ENCODE assay signal across 28 mouse cellular contexts in genomic region chr17:35009586-35009985, GRCm38 (mm10). TPM values are rescaled to one million over a fixed set of nuclear protein-coding genes. Genes with fewer than 3 reads are reported as not detected.
A peak's percentile ranks its signal among the peaks of the same experiment; 100 is the strongest.
DNase-seq lines count a peak whose midpoint lies in the region; ATAC-seq and TF ChIP-seq lines count a peak whose summit lies in the region.
"Had no signal": no experiment of that assay in that cellular context is flagged by ENCODE, and none has a peak within 500 bp of the region (broad histone marks: within the 10 kb centered on the region; RNA-seq: fewer than 3 reads in every experiment).

No protein-coding gene starts in this region.

- WGBS in hindbrain, postnatal 0 days: 71% methylated on average over 7 of the region's 7 CpGs
- 87% methylated on average over 7 of the region's 7 CpGs for WGBS in hindbrain, embryonic 12.5 days
- WGBS in midbrain, embryonic 14.5 days: 86% methylated on average over 7 of the region's 7 CpGs
- WGBS in kidney, embryonic 14.5 days: 85% methylated on average over 7 of the region's 7 CpGs

- no peak overlapping the region for H3K9ac ChIP-seq in hindbrain, postnatal 0 days (replicated peaks; ENCODE audit: low read length)
- H3K9ac ChIP-seq in hindbrain, embryonic 12.5 days: no peak overlapping the region
- no peak overlapping the region for H3K9ac ChIP-seq in midbrain, embryonic 14.5 days (replicated peaks; ENCODE audit: low read length)
- no peak overlapping the region for H3K9ac ChIP-seq in kidney, embryonic 14.5 days (ENCODE audit: low read depth, low read length)
- H3K9ac ChIP-seq: forebrain, postnatal 0 days; heart, embryonic 12.5 days; liver, embryonic 14.5 days; lung, embryonic 14.5 days had no signal

- no peaks in the 10 kb centered on the region for H3K27me3 ChIP-seq in hindbrain, postnatal 0 days (ENCODE audit: insufficient read depth, low read length)
- H3K27me3 ChIP-seq in hindbrain, embryonic 12.5 days: no peaks in the 10 kb centered on the region
- H3K27me3 ChIP-seq in midbrain, embryonic 14.5 days (ENCODE audit: control insufficient read depth, insufficient read depth, low read length): no peaks in the 10 kb centered on the region
- H3K27me3 ChIP-seq in kidney, embryonic 14.5 days (ENCODE audit: control insufficient read depth, insufficient read depth, low read length): no peaks in the 10 kb centered on the region
- H3K27me3 ChIP-seq: CH12.LX; heart, embryonic 12.5 days had no signal

- H3K27ac ChIP-seq in hindbrain, postnatal 0 days: no peak overlapping the region
- H3K27ac ChIP-seq in hindbrain, embryonic 12.5 days: no peak overlapping the region
- H3K27ac ChIP-seq in midbrain, embryonic 14.5 days (replicated peaks; ENCODE audit: low read depth, low read length): no peak overlapping the region
- no peak overlapping the region for H3K27ac ChIP-seq in kidney, embryonic 14.5 days (ENCODE audit: low read depth, low read length)
- H3K27ac ChIP-seq: hindbrain, embryonic 10.5 days; liver, embryonic 14.5 days; midbrain, embryonic 10.5 days had no signal

- peaks cover 62% of the 10 kb centered on the region for H3K36me3 ChIP-seq in hindbrain, postnatal 0 days (ENCODE audit: insufficient read depth, low read length)
- H3K36me3 ChIP-seq in hindbrain, embryonic 12.5 days: peaks cover 98% of the 10 kb centered on the region
- peaks cover 85% of the 10 kb centered on the region for H3K36me3 ChIP-seq in midbrain, embryonic 14.5 days (ENCODE audit: control insufficient read depth, insufficient read depth, low read length)
- H3K36me3 ChIP-seq in kidney, embryonic 14.5 days (ENCODE audit: control insufficient read depth, insufficient read depth, low read length): peaks cover 94% of the 10 kb centered on the region

- no peak overlapping the region for H3K4me2 ChIP-seq in hindbrain, postnatal 0 days (ENCODE audit: low read depth, low read length)
- H3K4me2 ChIP-seq in hindbrain, embryonic 12.5 days (replicated peaks): no peak overlapping the region
- H3K4me2 ChIP-seq in midbrain, embryonic 14.5 days (ENCODE audit: low read length): no peak overlapping the region
- H3K4me2 ChIP-seq in kidney, embryonic 14.5 days (replicated peaks; ENCODE audit: low read depth, low read length): no peak overlapping the region
- H3K4me2 ChIP-seq: heart, embryonic 12.5 days; lung, embryonic 14.5 days had no signal

- no peaks in the 10 kb centered on the region for H3K4me1 ChIP-seq in hindbrain, postnatal 0 days (ENCODE audit: insufficient read depth, low read length)
- no peaks in the 10 kb centered on the region for H3K4me1 ChIP-seq in hindbrain, embryonic 12.5 days
- H3K4me1 ChIP-seq in midbrain, embryonic 14.5 days (ENCODE audit: control insufficient read depth, insufficient read depth, low read length): no peaks in the 10 kb centered on the region
- no peaks in the 10 kb centered on the region for H3K4me1 ChIP-seq in kidney, embryonic 14.5 days (ENCODE audit: control insufficient read depth, insufficient read depth, low read length)
- H3K4me1 ChIP-seq: heart, embryonic 12.5 days; hindbrain, embryonic 10.5 days had no signal

- DNase-seq in hindbrain, postnatal 0 days (ENCODE audit: low spot score): peak; percentile 13
- DNase-seq in cerebellum, adult 11-12 months: peak; percentile 92
- DNase-seq in cerebellum, adult 9-10 months: peak; percentile 91
- DNase-seq in cerebellum, postnatal 36 days: peak; percentile 79 to 81
- DNase-seq in midbrain, embryonic 14.5 days: no peak
- DNase-seq in spleen, postnatal 4 days (ENCODE audit: low spot score in 2 of 2): no peak
- DNase-seq: adrenal gland, postnatal 10 days; forebrain, postnatal 0 days; gastrocnemius, postnatal 14 days; heart, adult 18-20 months; kidney, adult 9 months; kidney, postnatal 14 days; layer of hippocampus, adult 9-11 months; liver; lung, embryonic 14.5 days; lung, postnatal 14 days had no signal

- no peaks in the 10 kb centered on the region for H3K9me3 ChIP-seq in hindbrain, postnatal 0 days (ENCODE audit: low read length)
- no peaks in the 10 kb centered on the region for H3K9me3 ChIP-seq in hindbrain, embryonic 12.5 days (replicated peaks)
- no peaks in the 10 kb centered on the region for H3K9me3 ChIP-seq in midbrain, embryonic 14.5 days (ENCODE audit: control insufficient read depth, low read length)
- no peaks in the 10 kb centered on the region for H3K9me3 ChIP-seq in kidney, embryonic 14.5 days (ENCODE audit: control insufficient read depth, low read length)
- H3K9me3 ChIP-seq: heart, embryonic 12.5 days; hindbrain, embryonic 10.5 days; midbrain, embryonic 10.5 days had no signal

- no peak for TF ChIP-seq CTCF in hindbrain, postnatal 0 days (IDR thresholded peaks at IDR 0.05; ENCODE audit: low read depth)

- no peak overlapping the region for H3K4me3 ChIP-seq in hindbrain, postnatal 0 days (ENCODE audit: low read length)
- H3K4me3 ChIP-seq in hindbrain, embryonic 12.5 days: no peak overlapping the region
- no peak overlapping the region for H3K4me3 ChIP-seq in midbrain, embryonic 14.5 days (replicated peaks; ENCODE audit: low read depth, low read length)
- no peak overlapping the region for H3K4me3 ChIP-seq in kidney, embryonic 14.5 days (ENCODE audit: low read length)
- H3K4me3 ChIP-seq: erythroblast, embryonic 14.5 days; heart, embryonic 12.5 days; hindbrain, embryonic 10.5 days; midbrain, embryonic 10.5 days had no signal

- no peak for ATAC-seq in hindbrain, postnatal 0 days
- ATAC-seq in hindbrain, embryonic 12.5 days (ENCODE audit: low FRiP score): no peak
- ATAC-seq in midbrain, embryonic 14.5 days (ENCODE audit: low FRiP score, low TSS enrichment): no peak
- ATAC-seq in kidney, embryonic 14.5 days (ENCODE audit: low FRiP score, low TSS enrichment): no peak
- ATAC-seq: activated CD4-positive, CD25-positive, alpha-beta regulatory T cell, adult 4 months; forebrain, postnatal 0 days; hindbrain, embryonic 16.5 days; intestine, embryonic 16.5 days; midbrain, embryonic 16.5 days had no signal

RNA-seq across cellular contexts. Expression of gene Vwa7, which starts 6.8 kb away (rescaled TPM):
- total RNA-seq in hindbrain, postnatal 0 days (2014; rRNA removed): 0.68 and 1.2 TPM in 2 replicates
- 0.11 and 0.18 TPM in 2 replicates for polyA plus RNA-seq in hindbrain, postnatal 0 days (2015; fragmentation: Nextera tagmentation; extraction: Ambion mirVana)
- 0.12 and 0.20 TPM in 2 replicates for polyA plus RNA-seq in hindbrain, embryonic 12.5 days (2016; fragmentation: Nextera tagmentation; extraction: Ambion mirVana)
- polyA plus RNA-seq in midbrain, embryonic 14.5 days (2014; fragmentation: Nextera tagmentation; extraction: Ambion mirVana): 0.12 and 0.16 TPM in 2 replicates
- polyA plus RNA-seq in kidney, embryonic 14.5 days (2014; fragmentation: Nextera tagmentation; extraction: Ambion mirVana): 0.13 and 0.28 TPM in 2 replicates

RNA-seq across cellular contexts. Expression of gene Vars, which starts 8.8 kb away (rescaled TPM):
- 128 TPM in 2 replicates for total RNA-seq in hindbrain, postnatal 0 days (2014; rRNA removed)
- polyA plus RNA-seq in hindbrain, postnatal 0 days (2015; fragmentation: Nextera tagmentation; extraction: Ambion mirVana): 39.9 and 41.7 TPM in 2 replicates
- polyA plus RNA-seq in hindbrain, embryonic 12.5 days (2016; fragmentation: Nextera tagmentation; extraction: Ambion mirVana): 109 and 110 TPM in 2 replicates
- polyA plus RNA-seq in midbrain, embryonic 14.5 days (2014; fragmentation: Nextera tagmentation; extraction: Ambion mirVana): 43.4 and 51.1 TPM in 2 replicates
- polyA plus RNA-seq in kidney, embryonic 14.5 days (2014; fragmentation: Nextera tagmentation; extraction: Ambion mirVana): 96.4 and 137 TPM in 2 replicates

RNA-seq across cellular contexts. Expression of gene Sapcd1, which starts 18.2 kb away (rescaled TPM):
- 0.65 and 2.1 TPM in 2 replicates for total RNA-seq in hindbrain, postnatal 0 days (2014; rRNA removed)
- 2.4 and 2.7 TPM in 2 replicates for polyA plus RNA-seq in hindbrain, postnatal 0 days (2015; fragmentation: Nextera tagmentation; extraction: Ambion mirVana)
- polyA plus RNA-seq in hindbrain, embryonic 12.5 days (2016; fragmentation: Nextera tagmentation; extraction: Ambion mirVana): 2.4 and 3.6 TPM in 2 replicates
- polyA plus RNA-seq in midbrain, embryonic 14.5 days (2014; fragmentation: Nextera tagmentation; extraction: Ambion mirVana): 2.0 and 2.2 TPM in 2 replicates
- 6.6 and 10.9 TPM in 2 replicates for polyA plus RNA-seq in kidney, embryonic 14.5 days (2014; fragmentation: Nextera tagmentation; extraction: Ambion mirVana)
- total RNA-seq: heart, adult 18-20 months had no signal

RNA-seq across cellular contexts. Expression of gene Lsm2, which starts 27.9 kb away (rescaled TPM):
- 35.5 and 43.1 TPM in 2 replicates for total RNA-seq in hindbrain, postnatal 0 days (2014; rRNA removed)
- polyA plus RNA-seq in hindbrain, postnatal 0 days (2015; fragmentation: Nextera tagmentation; extraction: Ambion mirVana): 106 and 110 TPM in 2 replicates
- 128 and 158 TPM in 2 replicates for polyA plus RNA-seq in hindbrain, embryonic 12.5 days (2016; fragmentation: Nextera tagmentation; extraction: Ambion mirVana)
- polyA plus RNA-seq in midbrain, embryonic 14.5 days (2014; fragmentation: Nextera tagmentation; extraction: Ambion mirVana): 103 and 110 TPM in 2 replicates
- polyA plus RNA-seq in kidney, embryonic 14.5 days (2014; fragmentation: Nextera tagmentation; extraction: Ambion mirVana): 240 and 246 TPM in 2 replicates

RNA-seq across cellular contexts. Expression of gene Msh5, which starts 37.0 kb away (rescaled TPM):
- total RNA-seq in hindbrain, postnatal 0 days (2014; rRNA removed): 1.1 and 6.4 TPM in 2 replicates
- 2.2 and 3.1 TPM in 2 replicates for polyA plus RNA-seq in hindbrain, postnatal 0 days (2015; fragmentation: Nextera tagmentation; extraction: Ambion mirVana)
- polyA plus RNA-seq in hindbrain, embryonic 12.5 days (2016; fragmentation: Nextera tagmentation; extraction: Ambion mirVana): 3.0 and 3.1 TPM in 2 replicates
- 2.1 and 2.8 TPM in 2 replicates for polyA plus RNA-seq in midbrain, embryonic 14.5 days (2014; fragmentation: Nextera tagmentation; extraction: Ambion mirVana)
- polyA plus RNA-seq in kidney, embryonic 14.5 days (2014; fragmentation: Nextera tagmentation; extraction: Ambion mirVana): 4.9 and 5.9 TPM in 2 replicates
- total RNA-seq: heart, adult 18-20 months had no signal

Comparison
In these comparisons a context has a peak if more than half of its experiments do, and no peak if none do; other contexts are left out.
1. DNase-seq: peak in hindbrain, postnatal 0 days (single experiment), cerebellum, adult 11-12 months (single experiment), cerebellum, adult 9-10 months (single experiment) and cerebellum, postnatal 36 days (2 of 2); none in midbrain, embryonic 14.5 days (single experiment) and spleen, postnatal 4 days (0 of 2).